Mouse (Mus musculus): ENCODE results near the gene Eepd1.

Eepd1 gene

DNA sequence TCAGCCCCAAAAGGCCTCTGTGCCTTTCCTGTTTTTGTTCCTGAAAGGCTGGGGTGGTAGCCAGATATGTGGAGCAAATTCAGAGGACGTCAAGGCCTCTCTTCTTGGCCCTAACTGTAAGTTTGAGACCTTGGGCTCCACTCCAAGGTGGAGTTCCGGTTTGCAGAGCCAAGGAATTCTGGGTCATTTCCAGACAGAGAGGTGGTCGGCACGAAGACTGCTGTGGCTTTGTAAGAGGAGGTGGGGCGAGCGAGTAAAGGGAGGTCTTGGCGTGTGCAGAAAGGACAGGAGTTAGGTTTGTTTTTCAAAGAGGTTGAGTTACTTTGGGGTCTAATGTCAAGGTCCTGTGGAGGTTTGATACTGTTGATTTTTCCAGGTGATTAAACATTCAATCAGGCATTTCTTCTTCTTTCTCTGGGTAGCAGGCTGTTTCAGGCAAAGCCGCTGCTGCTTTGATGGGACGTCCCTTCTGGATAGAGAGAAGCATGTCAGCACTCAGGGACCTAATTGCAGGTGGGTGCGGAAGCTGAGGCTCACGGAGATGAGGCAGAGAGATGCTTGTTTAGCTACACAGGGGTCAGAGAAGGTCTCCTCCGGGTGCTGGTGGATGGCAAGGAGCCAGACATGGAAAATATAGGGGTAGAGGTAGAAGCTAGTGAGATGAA is 6.2 kb downstream of the Eepd1 start:
- ATAC-seq (ENCODE audit: insufficient number of reproducible peaks, low FRiP score, low TSS enrichment) = no peak

DNA sequence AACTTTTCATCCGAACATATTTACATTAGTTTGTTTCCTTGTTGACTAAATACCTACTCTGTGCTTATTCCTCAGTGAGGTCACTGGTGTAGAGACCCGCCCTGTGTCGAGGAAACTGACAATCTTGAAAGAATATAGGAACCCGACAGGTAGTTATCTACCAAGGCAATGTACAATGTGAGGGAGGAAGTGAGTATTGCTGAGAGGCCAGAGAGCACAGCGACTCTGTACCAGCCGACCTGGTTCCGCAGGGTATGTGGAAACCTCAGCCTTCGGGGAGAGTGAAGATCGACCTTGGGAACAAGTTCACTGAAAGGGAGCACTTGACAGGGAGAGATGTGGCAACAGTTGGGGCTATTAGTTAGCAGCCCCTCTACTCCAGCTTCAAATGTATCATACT is 7.2 kb downstream of the Eepd1 start:
- no peak for ATAC-seq (ENCODE audit: insufficient number of reproducible peaks, low FRiP score, low TSS enrichment)

DNA sequence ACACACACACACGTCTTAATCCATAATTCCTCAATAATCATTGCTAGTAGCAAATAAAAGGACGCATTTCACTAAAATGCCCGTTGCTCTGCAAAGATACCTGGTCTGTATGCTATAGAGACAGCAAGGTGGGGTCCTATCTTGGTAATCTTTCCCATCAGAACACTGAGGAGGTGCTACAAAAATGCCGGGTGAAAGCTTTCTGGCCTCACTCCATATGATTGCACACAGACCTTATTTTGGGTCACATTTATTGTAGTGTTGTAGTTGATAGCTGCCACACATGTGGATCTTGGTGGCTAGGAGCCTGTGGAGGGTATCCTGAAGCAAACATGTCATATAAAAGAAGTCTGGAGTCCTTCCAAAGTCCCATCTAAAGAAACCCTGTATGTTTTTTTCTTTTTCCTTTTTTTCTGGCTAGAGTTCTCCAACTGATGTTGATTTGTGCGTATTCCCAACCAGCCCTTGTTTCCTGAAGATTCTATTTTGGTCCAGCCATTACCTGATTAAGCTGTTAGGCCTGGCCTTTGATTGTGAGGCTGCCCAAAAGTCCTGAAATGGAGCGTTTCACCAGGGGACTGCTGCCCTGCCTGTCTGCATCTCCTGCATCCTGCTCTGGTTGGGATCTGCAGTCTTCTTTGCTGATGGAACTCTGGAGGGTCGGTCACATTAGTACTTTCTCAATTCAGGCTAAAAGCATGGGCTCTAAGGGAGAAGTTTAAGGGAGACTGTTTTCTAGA is 8.0 kb downstream of the Eepd1 start:
- no peak for ATAC-seq (ENCODE audit: insufficient number of reproducible peaks, low FRiP score, low TSS enrichment)

DNA sequence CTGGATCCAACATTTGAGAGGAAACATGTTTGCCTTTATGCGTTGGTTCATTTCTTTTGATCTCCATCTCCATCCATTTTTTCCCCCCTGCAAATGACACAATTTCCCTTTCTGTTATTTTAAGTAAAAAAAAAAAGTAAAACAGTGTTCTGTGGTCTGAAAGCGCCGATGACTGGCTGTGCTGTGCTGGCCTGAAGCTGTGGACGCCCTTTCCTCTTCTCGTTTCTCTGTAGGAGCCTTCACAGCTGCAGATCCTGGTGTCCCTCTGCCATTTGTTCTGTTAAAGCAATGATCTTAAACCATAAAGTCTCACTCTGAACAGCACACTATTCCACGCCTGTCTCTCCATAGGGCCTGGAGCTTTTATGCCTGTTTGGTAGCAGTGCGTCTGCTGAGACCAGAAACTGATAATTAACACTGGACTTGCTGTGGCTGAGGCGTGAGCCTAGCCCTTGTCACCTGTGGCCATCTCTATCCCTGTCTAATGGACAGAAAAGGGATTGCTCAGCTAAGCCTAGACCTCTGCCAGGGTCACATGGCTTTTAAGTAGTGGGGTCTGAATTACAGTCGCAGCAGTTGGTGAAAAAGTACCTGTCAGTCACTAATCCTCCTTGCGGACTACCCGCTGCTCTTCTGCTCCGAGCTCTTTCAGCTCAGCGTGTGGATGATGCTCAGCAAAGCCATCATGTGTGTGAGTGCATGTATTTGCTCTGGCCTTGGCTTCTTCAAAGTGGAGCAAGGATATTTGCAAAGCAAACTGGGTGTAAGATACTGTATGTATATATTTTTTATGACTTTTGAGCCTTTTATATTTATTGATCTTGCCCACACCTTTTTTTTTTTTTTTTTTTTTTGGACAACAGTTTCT is 9.2 kb downstream of the Eepd1 start:
- no peak for ATAC-seq (ENCODE audit: insufficient number of reproducible peaks, low FRiP score, low TSS enrichment)

DNA sequence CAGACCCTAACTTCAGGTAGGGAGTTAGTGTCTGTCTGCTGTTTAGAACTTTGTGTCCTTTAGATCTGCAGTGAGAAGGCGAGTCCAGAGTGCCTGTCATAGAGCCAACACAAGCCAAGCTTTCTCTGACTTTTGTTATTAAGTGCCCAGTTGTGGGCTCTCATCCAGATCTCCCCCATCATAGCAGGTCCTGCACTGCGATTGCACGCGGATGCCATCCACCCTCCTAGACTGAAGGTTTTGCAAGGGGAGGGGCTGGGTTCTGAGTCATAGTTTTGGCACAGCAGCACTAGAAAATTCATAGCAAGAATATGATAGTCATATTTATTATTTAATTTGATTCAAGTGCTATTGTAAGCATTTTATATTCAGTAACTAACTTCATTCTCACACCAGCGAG is 12.6 kb downstream of the Eepd1 start:
- ATAC-seq (ENCODE audit: insufficient number of reproducible peaks, low FRiP score, low TSS enrichment) = no peak

DNA sequence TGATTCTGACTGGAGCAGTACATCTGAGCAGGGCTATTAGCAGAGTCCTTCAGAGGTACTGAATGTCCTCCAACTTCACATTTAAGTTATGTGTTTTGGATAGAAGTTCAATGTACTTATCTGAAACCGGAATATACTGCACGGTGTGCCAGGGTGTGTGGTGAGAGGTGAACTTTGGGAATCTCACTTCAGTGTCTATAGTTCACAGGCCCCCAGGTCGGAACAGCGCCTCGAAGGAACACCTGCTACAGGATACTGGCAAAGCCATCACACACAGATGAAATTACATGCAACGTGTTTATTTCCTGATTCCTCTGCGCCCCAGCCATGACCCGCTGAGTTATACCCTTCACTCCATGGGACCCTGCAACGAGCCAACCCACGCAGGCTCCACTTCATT is 14.3 kb downstream of the Eepd1 start:
- ATAC-seq (ENCODE audit: insufficient number of reproducible peaks, low FRiP score, low TSS enrichment) = no peak

DNA sequence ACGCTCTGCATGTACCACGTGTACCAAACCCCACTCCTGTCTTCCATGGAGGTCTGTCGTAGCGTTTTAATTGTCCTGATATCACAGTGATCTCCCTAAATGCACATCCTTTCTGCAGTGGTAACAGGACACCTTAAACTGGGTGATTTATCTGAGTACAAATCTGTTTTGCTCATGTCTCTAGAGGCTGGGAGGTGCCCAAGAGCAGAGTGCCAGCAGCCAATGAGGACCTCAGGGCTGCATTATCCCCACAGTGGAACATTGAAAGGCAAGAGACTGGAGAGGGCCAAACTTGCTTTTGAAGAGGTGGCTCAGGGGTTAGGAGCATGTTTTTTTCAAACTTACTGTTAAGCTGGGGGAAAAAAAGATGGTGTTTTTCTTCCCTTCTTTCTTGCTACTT is 14.8 kb downstream of the Eepd1 start:
- no peak for ATAC-seq (ENCODE audit: insufficient number of reproducible peaks, low FRiP score, low TSS enrichment)

DNA sequence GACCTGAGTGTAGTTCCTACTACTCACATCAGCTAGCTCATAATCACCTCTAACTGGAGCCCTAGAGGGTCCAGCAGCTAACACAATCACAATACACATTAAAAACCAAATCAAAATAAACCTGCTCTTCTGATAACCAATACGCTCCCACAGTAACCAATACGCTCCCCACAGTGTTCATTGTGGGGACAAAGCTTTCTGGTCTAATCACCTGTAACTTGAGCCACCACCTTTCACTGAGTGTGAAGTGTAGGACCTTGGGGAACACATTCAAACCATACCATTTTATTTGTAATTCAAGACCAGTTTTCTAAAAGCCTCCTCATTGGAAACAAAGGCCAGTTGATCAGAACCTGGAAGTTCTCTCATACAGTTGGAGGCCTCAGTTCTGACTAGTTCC is 15.4 kb downstream of the Eepd1 start:
- ATAC-seq (ENCODE audit: insufficient number of reproducible peaks, low FRiP score, low TSS enrichment) = no peak

DNA sequence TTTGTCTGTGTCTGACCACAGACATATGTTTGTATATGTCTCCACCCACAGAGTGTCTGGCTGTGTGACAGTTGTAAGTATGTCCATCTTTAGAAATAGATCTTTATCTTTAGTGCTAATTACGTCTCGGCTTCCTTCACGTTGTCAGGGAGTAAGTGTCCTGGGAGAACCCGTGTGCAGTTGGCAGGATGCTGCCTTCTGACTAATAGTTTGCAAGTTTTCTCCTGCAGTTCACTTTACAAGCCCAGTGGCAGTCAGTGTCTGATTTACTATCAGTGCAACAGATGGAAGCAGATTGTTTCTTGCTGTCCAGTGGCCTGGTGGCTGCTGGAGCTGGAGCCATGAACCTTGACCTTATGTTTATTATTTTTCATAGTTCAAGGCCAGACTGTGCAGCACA is 17.4 kb downstream of the Eepd1 start:
- ATAC-seq (ENCODE audit: insufficient number of reproducible peaks, low FRiP score, low TSS enrichment) = no peak

DNA sequence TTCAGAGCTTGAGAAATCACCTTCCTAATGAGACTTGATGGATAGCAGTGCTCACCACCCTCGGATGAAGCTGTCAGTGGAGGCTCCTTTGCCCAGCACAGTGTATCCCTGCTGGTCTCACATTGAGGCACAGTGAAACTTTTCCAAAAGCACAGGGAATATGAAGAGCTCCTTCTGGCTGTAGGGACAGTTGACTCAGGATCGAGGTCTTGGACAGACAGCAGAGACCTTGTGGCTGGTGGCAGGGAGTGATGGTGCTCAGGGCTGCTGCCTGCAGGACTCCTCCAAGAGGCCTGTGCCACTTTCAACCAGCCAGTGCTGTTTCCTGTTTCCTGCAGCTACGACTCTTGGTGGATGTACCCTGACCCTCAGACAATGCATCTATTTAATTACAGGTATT is 18.0 kb downstream of the Eepd1 start:
- no peak for ATAC-seq (ENCODE audit: insufficient number of reproducible peaks, low FRiP score, low TSS enrichment)

DNA sequence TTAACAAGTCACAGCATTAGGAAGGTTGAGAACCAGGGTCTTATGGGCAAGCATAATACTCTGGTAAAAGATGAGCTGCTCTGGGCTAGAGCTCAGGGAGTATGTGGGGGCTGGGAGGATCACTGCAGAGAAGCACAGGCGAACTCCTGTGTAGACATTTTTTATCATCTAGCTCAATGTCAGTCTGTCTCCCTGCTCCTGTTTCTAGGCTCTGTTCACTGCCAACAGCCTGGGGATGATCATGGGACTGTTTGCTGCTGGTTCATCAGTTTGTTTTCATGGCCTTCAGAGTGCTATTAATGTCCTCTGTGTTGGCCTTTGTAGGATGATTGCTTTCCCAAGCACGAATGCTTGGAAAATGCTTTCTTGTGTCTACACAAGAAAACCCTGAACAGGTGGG is 18.7 kb downstream of the Eepd1 start:
- no peak for ATAC-seq (ENCODE audit: insufficient number of reproducible peaks, low FRiP score, low TSS enrichment)

DNA sequence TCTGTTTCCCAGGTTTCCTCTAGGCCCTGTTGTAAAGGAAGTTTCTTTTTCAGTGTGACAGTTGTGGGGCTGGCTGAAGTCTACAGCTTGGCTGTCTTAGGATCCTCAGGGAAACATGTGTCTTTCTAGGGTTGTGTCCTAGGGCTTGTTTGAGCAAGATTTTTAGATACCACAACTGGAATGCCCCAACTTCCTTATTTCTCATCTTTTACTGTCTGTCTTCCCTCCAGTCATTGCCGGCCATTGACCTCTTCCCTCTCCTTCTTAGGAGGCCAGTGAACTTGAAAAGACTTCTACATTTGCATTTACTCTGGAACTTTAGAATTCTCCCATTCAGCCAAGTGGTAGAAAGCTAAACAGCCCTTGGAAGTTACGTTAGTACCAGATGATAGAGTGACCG is 27.5 kb downstream of the Eepd1 start:
- ATAC-seq (ENCODE audit: insufficient number of reproducible peaks, low FRiP score, low TSS enrichment) = no peak

DNA sequence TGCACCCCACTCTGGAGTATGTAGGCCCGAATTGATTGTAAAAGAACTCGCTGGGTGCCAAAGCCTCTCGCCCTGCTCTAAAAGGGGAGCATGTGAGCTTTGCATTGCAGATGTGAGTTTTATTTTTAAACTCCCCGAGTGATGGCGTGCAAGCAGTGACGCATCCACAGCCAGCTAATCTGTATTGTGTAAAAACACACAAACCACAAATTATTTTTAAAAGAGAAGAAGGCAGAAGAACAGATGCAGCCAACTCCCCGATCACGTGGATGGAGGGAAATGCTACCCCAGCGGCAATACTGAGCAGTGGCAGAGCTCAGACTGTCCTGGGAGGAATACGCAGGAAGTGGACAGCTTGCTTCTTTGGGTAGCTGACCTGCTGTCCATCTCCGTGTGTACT is 29.2 kb downstream of the Eepd1 start:
- ATAC-seq (ENCODE audit: insufficient number of reproducible peaks, low FRiP score, low TSS enrichment) = no peak

DNA sequence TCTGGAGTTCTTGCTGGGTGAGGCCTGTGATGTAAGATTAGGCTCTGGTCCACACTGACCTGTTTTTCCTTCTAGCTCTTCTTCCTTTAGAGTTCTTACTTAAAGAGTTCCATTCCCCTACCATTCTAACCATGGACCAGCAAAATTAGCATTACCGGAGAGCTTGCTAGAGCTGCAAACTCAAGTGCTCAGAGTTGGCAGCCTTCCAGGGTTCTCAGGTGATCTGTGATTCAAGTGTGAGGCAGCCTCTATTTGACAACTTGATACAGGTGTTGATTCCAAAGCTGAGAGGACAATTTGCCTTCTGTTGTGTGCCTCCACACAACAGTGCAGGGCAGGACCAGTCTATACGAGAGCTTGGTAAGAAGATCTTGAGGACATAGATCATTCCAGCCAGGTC is 31.7 kb downstream of the Eepd1 start:
- ATAC-seq (ENCODE audit: insufficient number of reproducible peaks, low FRiP score, low TSS enrichment) = peak; percentile 41; the same call in 1 of the 2 replicates

DNA sequence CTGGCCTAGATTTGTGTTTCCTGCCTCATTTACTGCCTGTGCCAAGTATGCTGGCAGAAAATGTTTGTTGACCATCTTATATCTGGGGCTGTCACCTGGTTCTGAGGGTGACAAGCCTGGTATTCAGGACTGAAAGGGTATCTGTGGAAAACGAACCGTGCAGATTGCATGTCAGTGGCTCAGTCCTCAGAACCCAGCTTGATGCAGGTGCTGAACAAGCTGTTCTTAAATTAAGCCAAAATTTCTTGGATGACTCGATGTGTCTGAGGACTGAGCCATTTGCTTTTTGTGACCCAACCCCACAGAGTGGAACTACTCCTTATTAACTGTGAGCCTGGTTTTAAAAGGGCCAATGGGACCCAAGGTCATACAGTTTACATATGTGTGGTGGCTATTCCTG is 32.2 kb downstream of the Eepd1 start:
- peak; percentile 85 for ATAC-seq (ENCODE audit: insufficient number of reproducible peaks, low FRiP score, low TSS enrichment)

DNA sequence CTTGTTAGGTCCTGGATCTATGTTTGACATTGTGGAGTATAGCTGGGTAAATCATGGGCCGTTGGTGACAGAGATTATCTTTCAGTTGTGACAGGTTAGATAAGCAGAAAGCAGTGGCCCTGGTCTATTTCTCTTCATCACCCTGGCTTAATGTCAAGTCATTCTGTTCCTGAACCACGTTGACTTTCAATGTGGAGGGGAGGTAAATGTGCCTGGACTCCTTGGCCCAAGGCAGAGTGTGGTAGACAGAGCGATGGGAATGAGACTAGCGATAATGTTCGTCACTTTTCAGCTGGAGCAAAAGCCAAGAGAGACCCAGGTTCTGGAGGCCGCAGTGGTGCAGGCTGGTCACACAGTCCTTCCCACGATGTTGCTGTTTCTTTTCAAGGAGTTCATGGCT is 35.3 kb downstream of the Eepd1 start:
- no peak for ATAC-seq (ENCODE audit: insufficient number of reproducible peaks, low FRiP score, low TSS enrichment)

DNA sequence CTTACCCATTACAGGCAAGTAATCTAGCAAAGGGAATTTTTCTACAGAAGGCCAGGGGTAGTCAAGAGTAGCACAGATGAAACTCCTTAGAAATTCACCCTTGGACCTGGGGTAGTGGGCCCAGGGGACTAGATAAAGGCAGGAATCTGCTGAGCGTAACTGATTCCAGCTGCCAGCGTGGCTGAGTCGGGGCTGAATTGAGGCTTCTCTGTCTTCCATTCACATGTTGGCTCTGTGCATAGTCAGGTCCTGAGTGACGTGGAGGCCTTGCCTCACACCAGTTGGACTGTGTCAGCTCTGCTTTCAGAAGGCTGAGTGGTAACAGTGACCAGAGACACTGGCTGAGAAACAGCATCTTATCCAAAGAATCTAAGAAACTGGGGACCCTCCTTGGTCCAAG is 36.6 kb downstream of the Eepd1 start:
- no peak for ATAC-seq (ENCODE audit: insufficient number of reproducible peaks, low FRiP score, low TSS enrichment)

DNA sequence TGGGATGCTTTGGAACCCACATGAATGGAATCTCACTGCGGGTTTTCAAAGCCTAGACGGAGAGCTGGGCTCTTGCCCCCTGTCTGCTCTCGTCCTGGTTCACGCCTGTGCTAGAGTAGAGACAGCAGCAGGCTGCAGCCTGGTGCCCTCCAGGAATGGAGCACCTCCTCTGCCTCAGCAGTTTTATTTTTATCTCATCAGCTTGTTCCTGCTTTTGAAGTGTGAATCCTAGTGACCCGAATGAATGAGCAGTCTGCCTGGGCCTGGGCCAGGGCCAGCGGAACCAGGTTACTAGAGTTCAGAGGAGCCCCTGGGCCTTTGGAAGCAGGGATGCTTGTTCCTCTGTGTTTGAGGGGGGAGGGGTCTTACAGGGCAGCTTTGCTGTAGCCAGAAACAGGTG is 37.8 kb downstream of the Eepd1 start:
- peak; percentile 60 for ATAC-seq (ENCODE audit: insufficient number of reproducible peaks, low FRiP score, low TSS enrichment)

DNA sequence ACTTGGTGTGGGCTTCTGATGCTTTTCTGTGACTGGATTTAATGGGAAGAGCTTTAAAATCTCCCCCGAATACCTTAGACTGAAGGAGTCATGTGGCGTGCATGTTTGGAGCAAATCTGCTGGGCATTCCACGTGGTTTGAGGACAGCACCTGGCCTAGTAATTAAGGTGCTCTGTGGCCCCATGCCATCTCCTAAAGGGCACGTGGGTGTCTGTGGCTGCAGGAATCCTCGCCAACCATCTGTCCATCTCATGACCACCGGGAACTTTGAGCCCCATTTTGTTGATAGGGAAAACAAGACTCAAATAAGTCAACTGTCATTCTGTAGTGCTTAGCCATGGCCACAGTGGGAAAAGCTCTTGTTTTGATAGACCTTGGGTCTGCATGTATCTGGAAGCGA is 39.5 kb downstream of the Eepd1 start:
- ATAC-seq (ENCODE audit: insufficient number of reproducible peaks, low FRiP score, low TSS enrichment) = 0 out of 2 replicates have a peak, but pooled peaks have one; percentile 34

DNA sequence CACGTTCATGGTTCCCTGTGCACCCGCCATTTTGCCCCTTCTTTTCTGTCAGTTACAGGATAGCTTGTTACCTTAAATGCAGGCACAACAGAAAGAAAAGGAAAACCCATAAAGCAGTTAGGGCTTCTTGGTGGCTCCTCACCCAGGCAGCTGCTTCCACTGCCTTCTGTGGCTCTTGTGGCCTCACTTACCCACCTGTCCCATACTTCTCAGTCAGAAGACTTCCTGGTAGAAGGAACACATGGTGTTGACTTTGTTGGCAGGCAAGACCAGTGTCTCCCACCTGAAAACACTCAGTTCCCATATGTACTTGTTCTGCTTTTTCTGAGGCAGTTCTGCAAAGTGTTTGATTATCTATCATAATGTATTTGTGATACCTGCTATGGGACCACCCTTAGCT is 40.5 kb downstream of the Eepd1 start:
- ATAC-seq (ENCODE audit: insufficient number of reproducible peaks, low FRiP score, low TSS enrichment) = no peak

DNA sequence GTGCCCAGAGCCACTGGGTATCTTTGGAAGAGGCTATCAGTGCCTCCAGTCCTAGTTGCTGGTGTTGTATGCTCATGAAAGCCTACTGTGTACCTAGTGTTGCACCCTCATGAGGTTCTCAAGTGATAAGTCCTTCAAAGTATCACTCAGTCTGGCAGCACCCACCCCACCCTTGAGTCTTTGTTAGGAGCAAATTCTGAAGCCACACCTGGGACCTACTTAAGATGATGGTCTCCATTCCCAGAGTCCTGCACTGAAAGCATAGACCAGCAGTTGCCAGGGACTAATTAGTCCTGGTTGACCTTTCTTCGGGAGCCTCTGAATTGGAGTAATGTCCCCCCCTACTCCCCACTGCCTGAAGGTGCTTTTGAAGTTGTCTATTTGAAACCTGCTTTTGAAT is 45.2 kb downstream of the Eepd1 start:
- no peak for ATAC-seq (ENCODE audit: insufficient number of reproducible peaks, low FRiP score, low TSS enrichment)

Measured in cerebellum, adult (tissue).